Mouse (Mus musculus) layer of hippocampus, adult 9-10 months (tissue): ENCODE results near the gene Cyp4f13.

ENCODE experiments used
- DNase-seq: peaks from one replicate; pipeline ENCODE4 v3.0.0; 2022; ENCODE audit warnings: low spot score

Cyp4f13 gene

DNA sequence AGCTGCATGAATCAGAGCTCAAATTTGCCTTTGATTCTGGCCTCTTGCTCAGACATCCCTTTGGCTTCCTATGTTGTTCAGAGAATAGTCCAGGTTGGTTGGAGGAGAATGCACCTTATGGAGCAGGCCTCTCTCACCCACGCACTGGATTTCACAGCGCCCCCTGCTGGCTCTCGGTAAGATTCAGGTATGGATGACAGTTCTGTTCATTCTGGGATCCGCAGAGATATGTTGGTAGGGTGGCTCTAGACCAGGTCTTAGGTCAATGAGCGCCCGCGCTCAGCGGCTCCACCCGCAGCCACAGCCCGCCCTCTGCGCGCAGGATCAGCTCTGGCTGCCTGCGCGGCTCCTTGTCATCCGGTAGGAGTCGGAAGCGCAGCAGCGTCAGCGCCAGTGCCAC, 42.0 kb downstream of the Cyp4f13 start:
- DNase-seq: no peak

DNA sequence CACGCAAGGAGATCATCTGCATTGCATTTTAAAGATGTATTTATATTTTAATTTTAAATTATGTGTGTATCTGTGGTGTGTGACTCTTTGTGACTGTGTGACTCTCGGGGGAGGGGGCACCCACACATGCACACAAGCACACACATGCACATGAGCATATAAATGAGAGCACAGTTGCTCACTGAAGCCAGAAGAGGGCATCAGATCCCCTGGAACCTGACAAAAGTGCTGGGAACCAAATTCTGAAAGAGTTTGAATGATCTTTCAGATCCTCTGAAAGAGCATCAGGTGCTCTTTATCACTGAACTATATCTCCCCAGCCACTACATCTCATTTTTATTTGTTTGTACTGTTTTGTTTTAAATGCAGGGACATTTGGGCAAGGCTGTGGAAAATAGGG, 42.8 kb downstream of the Cyp4f13 start:
- no peak for DNase-seq

DNA sequence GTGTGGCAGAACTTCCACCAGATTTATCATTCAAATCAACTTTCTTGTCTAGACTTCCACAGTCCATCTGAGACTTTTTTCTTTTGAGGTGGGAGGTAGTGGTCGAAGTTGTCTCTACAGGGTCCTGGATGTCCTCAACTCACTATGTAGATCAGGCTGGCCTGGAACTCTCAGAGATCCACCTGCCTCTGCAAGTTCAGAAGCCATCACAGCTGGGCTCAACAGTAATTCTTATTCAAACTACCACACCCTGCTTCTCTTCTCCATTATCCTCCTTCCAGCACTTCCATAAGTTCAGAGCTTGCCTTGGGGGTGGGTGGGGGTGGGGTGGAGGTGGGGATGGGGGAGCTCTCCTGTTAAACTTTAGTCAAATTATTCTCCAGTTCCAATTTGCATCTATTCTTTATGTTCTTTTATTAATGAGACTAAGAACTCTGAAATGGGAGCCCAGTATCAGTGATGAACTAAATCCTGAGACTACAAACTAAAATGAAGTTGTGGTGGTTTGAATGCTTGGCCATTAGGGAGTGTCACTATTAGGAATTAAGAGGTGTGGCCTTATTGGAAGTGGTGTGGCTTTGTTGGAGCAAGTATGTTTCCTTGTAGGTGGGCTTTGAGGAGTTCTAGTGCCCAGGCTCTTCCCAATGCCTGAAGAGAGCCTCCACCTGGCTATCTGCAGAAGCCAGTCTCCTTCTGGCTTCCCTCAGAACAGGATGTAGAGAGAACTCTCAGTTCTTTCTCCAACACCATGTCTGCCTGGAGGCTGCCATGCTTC, 45.3 kb downstream of the Cyp4f13 start:
- DNase-seq: no peak

DNA sequence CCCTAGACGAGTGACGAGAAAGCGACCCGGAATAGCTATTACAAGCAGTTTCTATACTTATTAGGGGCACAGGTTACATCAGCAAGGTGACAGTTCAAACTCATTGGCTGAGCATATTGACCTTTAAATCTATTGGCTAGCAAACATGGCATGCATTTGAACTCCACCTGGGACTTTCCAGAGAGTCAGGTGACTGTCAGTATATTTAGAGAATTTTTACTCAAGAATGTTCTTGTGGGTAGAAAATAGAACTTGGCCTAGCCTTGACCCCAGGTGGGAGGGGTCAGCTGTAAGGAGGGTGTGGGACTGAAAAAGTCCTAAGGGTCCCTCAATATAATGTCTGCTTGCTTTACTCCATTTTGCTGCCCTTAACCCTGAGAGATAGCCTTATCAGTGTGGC, 51.8 kb downstream of the Cyp4f13 start:
- DNase-seq: no peak

DNA sequence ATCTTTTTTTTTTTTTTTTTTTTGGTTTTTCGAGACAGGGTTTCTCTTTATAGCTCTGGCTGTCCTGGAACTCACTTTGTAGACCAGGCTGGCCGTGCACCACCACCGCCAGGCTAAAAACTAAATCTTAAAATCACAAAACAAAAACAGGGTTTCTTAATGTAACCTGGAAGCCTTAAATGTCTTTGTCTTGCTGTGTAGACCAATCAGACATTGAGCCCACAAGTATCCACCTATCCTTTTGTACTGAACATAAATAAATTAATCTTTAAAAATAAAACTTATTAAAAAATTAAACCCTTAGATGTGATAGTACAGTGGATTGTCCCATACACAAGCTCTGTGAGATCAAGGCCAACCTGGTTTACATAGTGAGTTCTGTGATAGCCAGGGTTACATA, 53.3 kb downstream of the Cyp4f13 start:
- no peak for DNase-seq

DNA sequence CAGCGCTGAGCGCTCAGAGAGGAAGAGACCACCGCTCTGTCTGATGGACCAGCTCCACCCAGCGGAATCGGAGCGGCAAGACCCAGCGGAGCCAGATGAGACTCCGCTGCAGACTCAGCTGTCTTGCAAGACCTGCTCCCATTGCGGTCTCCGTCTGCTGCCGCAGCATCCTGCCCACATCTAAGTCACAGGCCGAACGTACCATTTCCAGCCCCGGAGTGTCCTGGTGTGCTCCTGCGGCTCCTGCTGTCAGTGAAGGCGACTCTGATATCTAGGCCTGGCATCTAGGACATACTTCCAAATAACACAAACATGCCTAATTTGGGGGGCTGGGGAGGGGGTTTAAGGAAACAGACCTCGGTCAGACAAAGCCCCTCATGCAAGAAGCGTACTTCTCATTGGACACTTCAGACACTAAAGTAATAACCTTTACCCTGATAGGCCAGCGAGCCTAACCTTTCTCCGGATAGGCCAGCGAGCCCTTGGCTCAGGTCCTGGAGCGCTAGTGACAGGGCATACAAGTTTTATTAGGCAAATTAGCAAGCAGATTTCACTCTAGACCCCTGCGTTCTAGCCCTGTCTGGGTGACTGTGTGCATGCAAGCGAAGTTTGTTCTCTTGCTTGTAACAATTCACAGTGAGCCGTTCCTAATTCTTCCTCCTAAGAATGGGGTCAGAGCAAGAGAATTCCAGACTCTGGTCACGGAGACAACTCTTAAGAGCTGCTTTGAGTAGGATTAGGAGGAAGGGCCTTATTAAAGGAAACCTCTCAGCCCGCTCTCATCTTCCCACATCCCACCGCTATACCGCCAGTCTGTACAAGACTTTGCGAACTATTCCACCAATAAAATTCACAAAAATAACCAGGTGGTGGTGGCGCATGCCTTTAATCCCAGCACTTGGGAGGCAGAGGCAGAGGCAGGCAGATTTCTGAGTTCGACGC, 55.7 kb downstream of the Cyp4f13 start, which contains the start of gene Zfp870:
TSS of gene Zfp870 (minus strand) at position 404 of the 942 bp plus-strand sequence.
- DNase-seq: peak; percentile 93

DNA sequence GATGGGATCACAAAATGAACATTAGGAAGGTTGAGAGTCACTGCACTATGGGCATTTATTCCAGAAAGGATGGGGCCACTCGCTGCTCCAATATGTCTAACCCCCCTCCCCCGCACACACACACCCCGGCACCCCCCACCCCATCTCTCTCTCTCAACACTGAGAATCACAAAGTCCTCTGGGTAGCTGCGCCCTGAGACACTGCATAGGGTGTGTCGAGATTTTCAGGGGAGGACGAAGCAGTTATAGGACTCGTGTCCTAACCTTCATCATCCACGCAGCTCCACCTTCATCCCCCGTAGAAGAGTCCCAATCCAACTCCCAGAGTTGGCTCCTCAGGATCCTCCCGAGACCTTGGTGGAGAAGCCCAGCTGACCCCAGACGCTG, 56.4 kb downstream of the Cyp4f13 start:
- no peak for DNase-seq

DNA sequence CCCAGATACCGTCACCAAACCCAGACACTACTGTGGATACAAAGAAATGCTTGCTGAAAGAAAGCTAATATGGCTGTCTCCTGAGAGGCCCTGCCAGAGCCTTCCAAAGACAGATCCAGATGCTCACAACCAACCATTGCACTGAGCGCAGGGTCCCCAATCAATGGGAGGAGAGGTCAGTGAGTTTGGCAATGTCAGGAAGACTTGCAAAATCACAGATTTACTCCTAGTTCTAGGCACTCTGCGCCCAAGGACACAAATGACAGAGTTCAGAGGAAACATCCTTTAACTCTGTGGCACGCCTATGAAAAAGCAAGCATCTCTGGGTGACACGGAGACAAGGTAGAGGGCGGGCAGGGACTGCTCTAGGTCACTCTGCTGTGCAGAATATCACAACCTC, 57.6 kb downstream of the Cyp4f13 start:
- DNase-seq: no peak

DNA sequence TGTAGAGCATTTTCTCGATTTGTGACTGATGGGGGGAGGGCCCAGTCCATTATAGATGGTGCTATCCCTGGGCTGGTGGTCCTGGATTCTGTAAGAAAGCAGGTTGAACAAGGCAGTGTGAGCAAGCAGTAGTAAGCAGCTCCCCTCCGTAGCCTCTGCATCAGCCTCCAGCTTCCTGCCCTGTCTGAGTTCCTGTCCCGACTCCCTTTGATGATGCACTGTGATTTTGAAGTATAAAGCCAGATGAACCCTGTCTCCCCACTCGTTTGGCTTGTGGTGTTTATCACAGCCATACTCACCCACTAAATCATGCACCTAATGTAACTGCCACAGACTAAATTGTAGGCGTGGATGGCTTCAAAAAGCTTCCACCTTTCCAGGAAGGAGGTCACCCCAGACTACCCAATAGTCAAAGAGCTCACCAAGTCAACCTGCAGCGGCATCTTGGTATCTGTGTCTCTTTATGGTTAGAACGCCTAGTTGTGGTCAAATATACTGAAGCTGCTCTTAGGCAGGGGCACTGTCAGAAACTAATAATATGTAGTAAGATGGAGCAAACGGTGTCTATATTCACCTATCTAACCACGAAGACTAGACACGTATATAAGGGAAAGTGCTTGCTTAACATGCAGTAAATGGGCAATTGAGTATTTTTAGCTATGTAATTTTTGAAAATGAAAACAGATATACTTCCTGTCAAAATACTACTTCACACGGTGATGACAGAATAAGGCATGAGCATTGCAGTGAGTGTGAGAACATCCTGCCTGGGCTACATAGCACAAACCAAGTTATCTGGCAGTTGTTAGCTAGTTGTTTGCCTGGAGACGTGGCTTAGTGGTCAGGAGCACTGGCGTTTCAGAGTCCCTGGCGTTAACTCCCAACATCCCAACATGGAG, 66.6 kb downstream of the Cyp4f13 start:
- DNase-seq: no peak

DNA sequence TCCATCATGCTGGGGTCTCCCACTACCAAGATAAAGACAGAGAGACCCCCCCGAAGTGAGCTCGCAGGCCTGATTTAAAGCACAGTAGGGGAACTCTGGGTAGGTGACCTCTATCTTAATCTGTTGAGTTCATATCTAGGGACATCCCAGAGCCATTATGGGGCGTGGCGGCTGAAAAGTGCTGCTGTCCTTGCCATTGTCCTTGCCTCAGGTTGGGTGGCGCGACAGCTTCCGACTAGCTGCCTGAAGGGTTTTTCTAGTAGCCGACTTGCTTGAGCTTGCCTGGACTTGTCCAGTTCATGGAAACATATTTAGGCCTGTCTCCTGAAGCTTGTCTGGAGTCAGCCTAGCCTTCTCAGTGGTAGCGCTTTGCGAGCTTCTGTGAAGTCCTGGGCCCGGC, 68.4 kb downstream of the Cyp4f13 start:
- no peak for DNase-seq

DNA sequence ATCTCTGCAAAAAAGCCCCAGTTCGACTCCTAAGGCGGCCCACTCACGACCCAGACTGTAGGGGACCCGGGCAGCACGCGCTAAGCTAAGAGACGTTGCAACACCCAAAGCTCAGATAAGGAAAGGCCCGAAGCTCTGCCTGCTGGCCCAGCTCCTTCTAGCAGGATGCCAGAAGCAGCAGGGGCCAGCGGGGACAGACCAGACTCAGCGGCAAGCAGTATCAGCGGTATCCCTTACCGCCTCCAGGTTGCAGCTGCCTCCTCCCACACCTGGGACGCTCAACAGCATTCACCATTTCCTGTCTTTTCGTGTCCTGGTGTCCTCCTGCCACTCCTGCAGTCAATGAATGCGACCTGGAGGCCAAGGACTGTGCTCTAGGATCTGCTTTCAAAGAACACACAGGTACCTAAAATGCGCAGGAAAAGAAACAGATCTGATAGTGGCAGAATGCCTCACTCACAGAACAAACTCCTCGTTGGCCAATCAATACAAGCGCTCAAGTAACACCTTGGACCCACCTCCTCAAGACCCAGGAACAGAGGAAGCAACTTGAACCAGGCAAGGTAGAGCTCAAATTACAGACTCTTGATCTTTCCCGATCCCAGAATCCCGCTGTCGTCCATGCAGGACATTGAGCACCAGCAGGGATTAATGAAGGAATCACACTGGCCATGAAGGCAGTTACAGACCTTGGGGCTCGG, 69.6 kb downstream of the Cyp4f13 start:
- no peak for DNase-seq
